11 mouse cellular contexts compared by ENCODE assay signal in the genomic region with DNA sequence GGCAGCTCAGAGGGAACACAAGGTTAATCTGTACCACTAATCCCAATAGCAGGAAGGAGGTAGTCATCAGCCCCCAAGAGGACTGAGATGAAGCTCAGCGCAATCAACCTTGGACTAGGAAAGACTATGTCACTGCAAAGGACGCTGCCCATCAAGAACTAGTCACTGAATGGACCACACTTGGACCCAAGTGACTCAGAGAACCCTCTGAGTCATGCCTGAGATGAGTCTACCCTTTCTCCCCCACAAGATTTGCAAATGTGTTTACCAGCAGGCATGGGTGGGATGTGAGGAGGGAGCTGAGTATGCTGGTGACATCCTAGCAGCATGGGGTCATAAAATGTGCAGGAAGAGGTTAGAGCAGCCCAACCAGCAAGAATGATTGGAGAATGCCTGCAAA.
"Had no signal": no experiment of that assay in that cellular context is flagged by ENCODE, and none has a peak within 500 bp of the region (broad histone marks: within the 10 kb centered on the region; RNA-seq: fewer than 3 reads in every experiment).

No protein-coding gene starts in this region.

- DNase-seq: kidney, adult 9 months; kidney, postnatal 36 days; layer of hippocampus, postnatal 36 days; lung, adult 18-20 months; right cerebral cortex, postnatal 25 days; thymus, postnatal 14 days had no signal

- H3K27me3 ChIP-seq: limb, embryonic 13.5 days; midbrain, embryonic 13.5 days had no signal

- H3K4me3 ChIP-seq: limb, embryonic 13.5 days; midbrain, embryonic 13.5 days had no signal

- ATAC-seq: midbrain, embryonic 13.5 days had no signal

- H3K36me3 ChIP-seq: limb, embryonic 13.5 days; midbrain, embryonic 13.5 days had no signal

- H3K4me1 ChIP-seq: limb, embryonic 13.5 days; midbrain, embryonic 13.5 days had no signal

- H3K27ac ChIP-seq: kidney, postnatal 0 days; limb, embryonic 13.5 days; liver, embryonic 14.5 days; midbrain, embryonic 13.5 days; stomach, postnatal 0 days had no signal
